Mouse (Mus musculus) E14TG2a.4 (cell line): ENCODE results near the gene Vasp.

ENCODE experiments used
- CTCF ChIP-seq: conservative IDR thresholded peaks from 2 replicates; pipeline ENCODE4 v1.5.1; 2014; ENCODE audit warnings: low read length
- NANOG ChIP-seq: IDR thresholded peaks from 2 replicates; pipeline ENCODE4 v1.6.1; 2014; ENCODE audit warnings: borderline replicate concordance, low read length, mixed read lengths

DNA sequence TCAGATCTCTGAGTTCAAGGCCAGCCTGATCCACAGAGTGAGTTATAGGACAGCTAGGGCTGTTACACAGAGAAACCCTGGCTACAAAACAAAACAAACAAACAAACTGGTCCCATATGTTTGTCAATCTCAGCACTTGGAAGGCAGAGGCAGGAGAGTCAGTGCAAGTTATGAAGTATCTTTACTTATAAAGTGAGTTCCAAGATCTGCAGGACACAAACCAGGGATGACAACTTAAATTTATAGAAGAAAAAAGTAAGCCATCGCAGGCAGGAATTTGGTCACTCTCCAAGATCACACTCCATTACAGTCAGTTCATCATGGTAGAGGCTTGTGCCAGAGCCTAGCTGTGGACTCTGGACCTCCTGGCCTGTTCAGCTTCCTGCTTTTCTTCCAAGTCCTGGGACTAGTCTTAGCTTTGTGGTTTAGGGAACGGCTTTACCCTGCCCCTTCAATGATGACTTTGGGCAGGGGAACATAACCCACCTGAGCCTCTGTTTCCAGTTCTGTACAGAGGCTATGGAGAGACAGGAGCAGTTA, 41.5 kb downstream of the Vasp start:
- no peak for TF ChIP-seq CTCF
- no peak for TF ChIP-seq NANOG
